Mouse (Mus musculus): Measurements from ENCODE around the gene 2310022A10Rik.

2310022A10Rik gene

GRCm38 (mm10) chr7:27552931-27553513 is at the start of gene 2310022A10Rik, which contains the start of gene Pld3:
Gene 2310022A10Rik (plus strand): TSS chr7:27553233.
Gene Pld3 (minus strand): TSS chr7:27553218.
- DNase-seq (ENCODE audit: low spot score) = peak; percentile 90

GRCm38 (mm10) chr7:27506765-27507370 is 46.2 kb upstream of the 2310022A10Rik start:
- DNase-seq (ENCODE audit: low spot score) = no peak

- DNase-seq (ENCODE audit: low spot score) = peak; percentile 94
These were observed 45.1 kb upstream of the 2310022A10Rik start for GRCm38 (mm10) chr7:27507711-27508647.

- peak; percentile 69 for DNase-seq (ENCODE audit: low spot score)
These were observed 44.4 kb upstream of the 2310022A10Rik start for GRCm38 (mm10) chr7:27508648-27509005.

- no peak for DNase-seq (ENCODE audit: low spot score)
These were observed 42.2 kb upstream of the 2310022A10Rik start for GRCm38 (mm10) chr7:27510809-27511208.

- no peak for DNase-seq (ENCODE audit: low spot score)
These were observed 38.1 kb upstream of the 2310022A10Rik start for GRCm38 (mm10) chr7:27514961-27515360.

GRCm38 (mm10) chr7:27518314-27518713 is 34.7 kb upstream of the 2310022A10Rik start:
- no peak for DNase-seq (ENCODE audit: low spot score)

GRCm38 (mm10) chr7:27520104-27520503 is 32.9 kb upstream of the 2310022A10Rik start:
- DNase-seq (ENCODE audit: low spot score) = no peak

GRCm38 (mm10) chr7:27520599-27520998 is 32.4 kb upstream of the 2310022A10Rik start:
- DNase-seq (ENCODE audit: low spot score) = peak; percentile 31

- DNase-seq (ENCODE audit: low spot score) = no peak
These were observed 30.1 kb upstream of the 2310022A10Rik start, which contains the start of gene Hipk4 for GRCm38 (mm10) chr7:27522967-27523366. Gene Hipk4 (plus strand): TSS chr7:27523267.

- DNase-seq (ENCODE audit: low spot score) = no peak
These were observed 29.2 kb upstream of the 2310022A10Rik start for GRCm38 (mm10) chr7:27523805-27524204.

GRCm38 (mm10) chr7:27526039-27526827 is 26.8 kb upstream of the 2310022A10Rik start:
- peak; percentile 85 for DNase-seq (ENCODE audit: low spot score)

GRCm38 (mm10) chr7:27529070-27529469 is 24.0 kb upstream of the 2310022A10Rik start:
- DNase-seq (ENCODE audit: low spot score) = no peak

- DNase-seq (ENCODE audit: low spot score) = no peak
These were observed 22.1 kb upstream of the 2310022A10Rik start for GRCm38 (mm10) chr7:27530937-27531336.

GRCm38 (mm10) chr7:27531707-27532106 is 21.3 kb upstream of the 2310022A10Rik start:
- DNase-seq (ENCODE audit: low spot score) = no peak

GRCm38 (mm10) chr7:27532480-27533050 is 20.5 kb upstream of the 2310022A10Rik start:
- DNase-seq (ENCODE audit: low spot score) = no peak

- no peak for DNase-seq (ENCODE audit: low spot score)
These were observed 17.6 kb upstream of the 2310022A10Rik start for GRCm38 (mm10) chr7:27535386-27535785.

GRCm38 (mm10) chr7:27536618-27537017 is 16.4 kb upstream of the 2310022A10Rik start:
- no peak for DNase-seq (ENCODE audit: low spot score)

- DNase-seq (ENCODE audit: low spot score) = no peak
These were observed 15.0 kb upstream of the 2310022A10Rik start for GRCm38 (mm10) chr7:27537998-27538397.

- DNase-seq (ENCODE audit: low spot score) = no peak
These were observed 14.2 kb upstream of the 2310022A10Rik start for GRCm38 (mm10) chr7:27538797-27539196.

GRCm38 (mm10) chr7:27540521-27540920 is 12.5 kb upstream of the 2310022A10Rik start:
- no peak for DNase-seq (ENCODE audit: low spot score)
